Mouse (Mus musculus): ENCODE measurements at regions not wholly inside any gene's neighbourhood (a gene's known extent, or its start where the extent isn't known, plus 50 kb on each side); places are given as distances from the start of the nearest gene placed in this dataset.

DNA sequence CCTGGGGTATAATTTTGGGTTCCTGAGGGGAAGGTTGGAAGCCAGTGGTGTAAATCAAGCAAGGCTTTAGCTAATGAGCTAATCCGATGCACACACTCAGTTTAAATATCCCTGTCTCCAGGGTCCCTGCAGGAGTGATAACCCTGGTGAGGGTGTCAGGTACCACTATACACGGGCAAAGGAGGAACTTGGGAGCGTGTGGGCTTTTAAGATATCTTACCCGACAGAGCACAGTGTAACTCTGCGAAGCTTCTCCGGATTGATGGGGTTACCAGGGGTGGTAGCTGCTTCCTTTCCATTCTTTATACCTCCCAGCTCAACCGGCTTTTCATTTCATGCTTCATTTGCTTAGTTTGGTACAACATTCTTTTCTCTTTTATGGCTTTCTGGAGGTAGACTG lies 480.3 kb upstream of the Kif2a start:
- TF ChIP-seq CTCF (conservative IDR thresholded peaks at IDR 0.05; ENCODE audit: low read length) = no peak
- TF ChIP-seq POU5F1 (IDR thresholded peaks at IDR 0.05; ENCODE audit: borderline replicate concordance, low read length) = no peak

All from E14TG2a.4 (cell line).